Mouse (Mus musculus) T-cell, adult 2 months (primary cell): ENCODE measurements around the gene Rfk.
A peak's percentile ranks its signal among the peaks of the same experiment; 100 is the strongest.

ENCODE experiments used
- DNase-seq: peaks from one replicate; pipeline ENCODE4 v3.0.0; 2022; ENCODE audit warnings: low spot score

The Rfk gene

GRCm38 (mm10) chr19:17393841-17394591 lies at the start of gene Rfk:
Rfk (plus strand) TSS chr19:17394043.
- DNase-seq: peak; percentile 86

- no peak for DNase-seq
Measured at GRCm38 (mm10) chr19:17344881-17345280, 49.0 kb upstream of the Rfk start.

GRCm38 (mm10) chr19:17346716-17347474 lies 46.9 kb upstream of the Rfk start:
- DNase-seq: no peak

GRCm38 (mm10) chr19:17347852-17348251 lies 46.0 kb upstream of the Rfk start:
- DNase-seq: no peak

GRCm38 (mm10) chr19:17353727-17354126 lies 40.1 kb upstream of the Rfk start:
- no peak for DNase-seq

- no peak for DNase-seq
Measured at GRCm38 (mm10) chr19:17354362-17354761, 39.5 kb upstream of the Rfk start.

- DNase-seq: no peak
Measured at GRCm38 (mm10) chr19:17354797-17355196, 39.0 kb upstream of the Rfk start.

- no peak for DNase-seq
Measured at GRCm38 (mm10) chr19:17355361-17355760, 38.5 kb upstream of the Rfk start.

- no peak for DNase-seq
Measured at GRCm38 (mm10) chr19:17355950-17356867, 37.6 kb upstream of the Rfk start.

- DNase-seq: no peak
Measured at GRCm38 (mm10) chr19:17356932-17357331, 36.9 kb upstream of the Rfk start.

GRCm38 (mm10) chr19:17357391-17357790 lies 36.5 kb upstream of the Rfk start:
- DNase-seq: no peak

GRCm38 (mm10) chr19:17359315-17359890 lies 34.4 kb upstream of the Rfk start:
- no peak for DNase-seq

- DNase-seq: no peak
Measured at GRCm38 (mm10) chr19:17361181-17361580, 32.7 kb upstream of the Rfk start.

GRCm38 (mm10) chr19:17364741-17365140 lies 29.1 kb upstream of the Rfk start:
- DNase-seq: no peak

- no peak for DNase-seq
Measured at GRCm38 (mm10) chr19:17366364-17367090, 27.3 kb upstream of the Rfk start.

GRCm38 (mm10) chr19:17368557-17368956 lies 25.3 kb upstream of the Rfk start:
- DNase-seq: no peak

GRCm38 (mm10) chr19:17369581-17369980 lies 24.3 kb upstream of the Rfk start:
- no peak for DNase-seq

GRCm38 (mm10) chr19:17372701-17373100 lies 21.1 kb upstream of the Rfk start, which contains the start of gene Gcnt1:
Gcnt1 (minus strand) TSS chr19:17372844.
- no peak for DNase-seq

GRCm38 (mm10) chr19:17378845-17379244 lies 15.0 kb upstream of the Rfk start:
- no peak for DNase-seq

GRCm38 (mm10) chr19:17380549-17380948 lies 13.3 kb upstream of the Rfk start:
- no peak for DNase-seq

- DNase-seq: no peak
Measured at GRCm38 (mm10) chr19:17382807-17383397, 10.9 kb upstream of the Rfk start.
